Mouse (Mus musculus) forebrain, embryonic 11.5 days (tissue): Measurements from ENCODE around the gene Neurod4. TPM values are rescaled to one million over a fixed set of nuclear protein-coding genes. Genes with fewer than 3 reads are reported as not detected.
"Not testable (repeated sequence)": the region's sequence is repeated elsewhere in the genome, so short reads cannot be mapped to it uniquely, and the experiment has no call there.

Experiments used
- ATAC-seq: fragments of 200-750 bp; cut with Nextera tagmentation; replicated peaks from 2 replicates; pipeline ENCODE4 v1.8.0; 2017; ENCODE audit warnings: moderate TSS enrichment; ENCODE audit not compliant: low FRiP score
- DNase-seq: peaks from one replicate; pipeline ENCODE4 v3.0.0-alpha.2; 2017; ENCODE audit warnings: low spot score
- H3K27ac ChIP-seq: fragments of 300-500 bp; sonication (generic); 2 replicates; pipeline ENCODE4 v1.5.1; 2014; ENCODE audit warnings: low read depth, low read length
- H3K27me3 ChIP-seq: fragments of 300-500 bp; sonication (generic); 2 replicates; pipeline ENCODE4 v1.6.1; 2014; ENCODE audit warnings: mild to moderate bottlenecking, low read length, mixed read lengths; ENCODE audit not compliant: control insufficient read depth, insufficient read depth
- H3K36me3 ChIP-seq: fragments of 300-500 bp; sonication (generic); 2 replicates; pipeline ENCODE4 v1.6.1; 2014; ENCODE audit warnings: mild to moderate bottlenecking, low read length, moderate library complexity, mixed read lengths; ENCODE audit not compliant: control insufficient read depth, insufficient read depth
- H3K4me1 ChIP-seq: fragments of 300-500 bp; sonication (generic); replicated peaks from 2 replicates; pipeline ENCODE4 v1.6.1; 2014; ENCODE audit warnings: low read length, mixed read lengths; ENCODE audit not compliant: control insufficient read depth, insufficient read depth
- H3K4me2 ChIP-seq: fragments of 300-500 bp; sonication (generic); 2 replicates; pipeline ENCODE4 v1.6.1; 2014; ENCODE audit warnings: low read depth, mild to moderate bottlenecking, low read length, moderate library complexity, mixed read lengths; ENCODE audit not compliant: severe bottlenecking
- H3K4me3 ChIP-seq: fragments of 300-500 bp; sonication (generic); 2 replicates; pipeline ENCODE4 v1.5.1; 2014; ENCODE audit warnings: low read depth, low read length
- H3K9ac ChIP-seq: fragments of 300-500 bp; sonication (generic); 2 replicates; pipeline ENCODE4 v1.6.1; 2014; ENCODE audit warnings: low read length
- H3K9me3 ChIP-seq: fragments of 300-500 bp; sonication (generic); 2 replicates; pipeline ENCODE4 v1.6.1; 2016; ENCODE audit warnings: low read length, mixed read lengths; ENCODE audit not compliant: control insufficient read depth
- WGBS: fragments of 180-500 bp; shearing (Covaris S2); extraction: QIAGEN DNeasy Blood & Tissue Kit; methylation state at CpG from one replicate; pipeline ENCODE4 v1.1.7; 2014; 5-methylcytosine and 5-hydroxymethylcytosine counted together
- polyA plus RNA-seq: library from polyadenylated mRNA; unstranded; fragments of >200 nt; fragmentation: Nextera tagmentation; extraction: Ambion mirVana; gene quantifications from 2 replicates; pipeline ENCODE4 v1.2.1, GENCODE M21; 2014

Gene Neurod4
- polyA plus RNA-seq, 1 experiment from 2014 or later, result 6.2 TPM

DNA sequence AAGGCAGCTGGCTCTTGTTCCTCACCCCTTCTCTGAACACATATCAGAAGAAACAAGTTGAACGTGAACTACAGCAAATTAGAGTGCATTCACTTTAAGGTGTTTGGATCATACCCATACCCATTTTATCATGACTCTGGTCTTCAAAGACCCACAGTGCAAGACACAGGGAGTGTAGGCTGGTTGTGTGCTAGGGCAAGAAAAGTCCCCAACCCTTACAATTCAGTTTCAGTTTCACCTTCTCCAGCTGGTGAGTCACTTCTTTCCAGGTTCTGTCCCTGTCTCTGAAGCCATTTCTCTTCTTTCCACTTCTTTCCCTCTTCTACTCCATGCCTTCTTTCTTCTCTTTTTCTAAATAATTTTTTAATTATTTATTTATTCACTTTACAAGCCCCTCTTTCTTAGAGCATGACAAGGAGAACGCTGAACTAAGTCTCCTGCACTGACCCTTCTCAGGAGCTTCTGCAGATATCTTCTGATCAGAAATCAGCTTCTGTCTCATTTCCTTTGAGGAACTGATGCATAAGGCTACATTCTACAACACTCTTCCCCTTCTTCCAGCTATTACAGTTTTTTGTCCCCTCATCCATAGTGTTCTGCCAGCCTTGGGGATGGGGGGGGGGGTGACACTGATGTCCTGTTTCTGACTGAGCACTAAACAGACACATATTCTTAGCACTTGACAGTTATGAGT, 31.6 kb upstream of the Neurod4 start:
- Histone ChIP-seq H3K9ac (no peak overlapping the region), H3K4me2 (no peak overlapping the region), H3K27me3 (no peaks in the 10 kb centered on the region), H3K9me3 (no peaks in the 10 kb centered on the region), H3K27ac (no peak overlapping the region), H3K36me3 (no peaks in the 10 kb centered on the region), H3K4me3 (no peak overlapping the region), H3K4me1 (no peaks in the 10 kb centered on the region)
- 92% methylated on average over 2 of the region's 2 CpGs for WGBS
- no peak for ATAC-seq
- DNase-seq, result no peak

GRCm38 (mm10) chr10:130304138-130304537, 24.1 kb upstream of the Neurod4 start:
- DNase-seq, H3K27me3 ChIP-seq, H3K9ac ChIP-seq, ATAC-seq, H3K27ac ChIP-seq, H3K4me3 ChIP-seq, H3K9me3 ChIP-seq, H3K36me3 ChIP-seq, H3K4me2 ChIP-seq, H3K4me1 ChIP-seq: not testable (repeated sequence)
- 78% methylated on average over 3 of the region's 5 CpGs for WGBS

DNA sequence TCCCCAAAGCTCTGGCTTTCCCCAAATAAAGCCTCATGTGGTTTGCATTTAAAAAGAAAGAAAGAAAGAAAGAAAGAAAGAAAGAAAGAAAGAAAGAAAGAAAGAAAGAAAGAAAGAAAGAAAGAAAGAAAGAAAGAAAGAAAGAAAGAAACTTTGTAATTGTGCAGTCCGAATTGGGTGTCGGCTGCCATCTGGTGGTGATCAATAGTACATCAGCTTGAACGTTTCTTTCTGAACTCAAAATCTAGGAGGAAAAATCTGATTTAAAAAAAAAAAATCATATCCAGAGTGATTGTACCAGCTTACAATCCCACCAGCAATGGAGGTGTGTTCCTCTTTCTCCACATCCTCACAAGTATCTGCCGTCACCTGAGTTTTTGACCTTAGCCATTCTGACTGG, 18.7 kb upstream of the Neurod4 start:
- H3K9ac ChIP-seq, H3K27ac ChIP-seq, H3K36me3 ChIP-seq, H3K4me1 ChIP-seq, H3K4me2 ChIP-seq, H3K9me3 ChIP-seq, H3K27me3 ChIP-seq, DNase-seq, ATAC-seq, H3K4me3 ChIP-seq: not testable (repeated sequence)
- WGBS, result 18% methylated on average over 4 of the region's 4 CpGs

GRCm38 (mm10) chr10:130293741-130294408, 13.8 kb upstream of the Neurod4 start:
- ATAC-seq (peak; percentile 85), DNase-seq (no peak)
- 10% methylated on average over 3 of the region's 3 CpGs for WGBS
- Histone ChIP-seq H3K4me3 (no peak overlapping the region), H3K36me3 (no peaks in the 10 kb centered on the region), H3K4me2 (no peak overlapping the region), H3K27ac (no peak overlapping the region), H3K9ac (no peak overlapping the region), H3K4me1 (no peaks in the 10 kb centered on the region), H3K9me3 (no peaks in the 10 kb centered on the region), H3K27me3 (no peaks in the 10 kb centered on the region)

DNA sequence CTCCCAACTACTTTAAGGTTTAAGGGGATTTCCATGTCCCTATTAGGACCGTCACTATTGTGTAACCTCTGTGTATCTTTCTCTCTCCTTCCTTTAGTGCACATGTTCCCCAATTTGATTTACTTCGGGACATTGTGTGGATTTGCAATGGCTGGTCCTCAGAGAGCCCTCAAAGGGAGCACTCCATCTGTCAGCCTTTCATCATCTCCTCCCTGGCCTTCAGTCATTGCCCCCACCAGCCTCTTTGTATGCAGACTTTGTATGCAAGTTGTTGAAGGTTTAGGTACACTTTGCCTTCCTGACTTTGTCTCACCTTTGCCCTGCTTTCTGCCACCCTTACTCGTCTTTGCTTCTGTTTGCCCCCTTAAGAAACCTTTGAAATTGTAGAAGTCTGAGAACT, 8.0 kb upstream of the Neurod4 start:
- ATAC-seq (no peak), DNase-seq (no peak)
- H3K4me1 ChIP-seq, result no peaks in the 10 kb centered on the region
- no peaks in the 10 kb centered on the region for H3K36me3 ChIP-seq
- no peak overlapping the region for H3K27ac ChIP-seq
- H3K4me3 ChIP-seq, result no peak overlapping the region
- H3K9me3 ChIP-seq, result no peaks in the 10 kb centered on the region
- no peak overlapping the region for H3K9ac ChIP-seq
- H3K4me2 ChIP-seq, result no peak overlapping the region
- no peaks in the 10 kb centered on the region for H3K27me3 ChIP-seq
- 48% methylated on average over 3 of the region's 3 CpGs for WGBS

GRCm38 (mm10) chr10:130287201-130287600, 7.2 kb upstream of the Neurod4 start:
- Histone ChIP-seq H3K9ac (no peak overlapping the region), H3K9me3 (no peaks in the 10 kb centered on the region), H3K4me2 (no peak overlapping the region), H3K27ac (no peak overlapping the region), H3K4me3 (no peak overlapping the region), H3K27me3 (no peaks in the 10 kb centered on the region), H3K36me3 (no peaks in the 10 kb centered on the region), H3K4me1 (no peaks in the 10 kb centered on the region)
- no peak for DNase-seq
- WGBS, result 85% methylated on average over 1 of the region's 1 CpGs
- ATAC-seq, result no peak

- ATAC-seq, result peak; percentile 74
- H3K9ac ChIP-seq, result no peak overlapping the region
- no peak overlapping the region for H3K4me2 ChIP-seq
- no peak overlapping the region for H3K27ac ChIP-seq
- no peak overlapping the region for H3K4me3 ChIP-seq
- 13% methylated on average over 1 of the region's 1 CpGs for WGBS
- H3K27me3 ChIP-seq, result no peaks in the 10 kb centered on the region
- H3K4me1 ChIP-seq, result no peaks in the 10 kb centered on the region
- no peaks in the 10 kb centered on the region for H3K9me3 ChIP-seq
- DNase-seq, result no peak
- H3K36me3 ChIP-seq, result no peaks in the 10 kb centered on the region
These were observed 2.0 kb upstream of the Neurod4 start for GRCm38 (mm10) chr10:130281982-130282449.

DNA sequence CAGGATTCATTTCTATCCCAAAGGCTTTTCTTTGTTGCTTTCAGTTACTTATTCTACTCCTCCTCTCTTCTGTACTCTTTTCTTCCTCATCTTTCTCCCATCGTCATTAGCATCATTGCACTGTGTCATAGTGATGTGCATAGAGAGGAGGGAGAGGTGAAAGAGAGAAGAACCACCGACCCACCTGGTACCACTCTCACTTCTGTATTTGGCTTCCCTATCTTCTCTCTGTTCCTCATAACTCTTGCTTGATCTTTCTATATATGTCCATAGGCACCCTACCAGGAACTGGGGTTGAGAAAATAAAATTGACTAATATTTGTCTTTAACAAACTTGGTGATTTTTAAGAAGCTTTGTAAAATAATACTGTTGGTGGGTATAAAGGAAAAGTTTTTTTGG, 3.5 kb downstream of the Neurod4 start:
- ATAC-seq (no peak), DNase-seq (no peak)
- H3K4me1 ChIP-seq, result no peaks in the 10 kb centered on the region
- no peak overlapping the region for H3K27ac ChIP-seq
- no peak overlapping the region for H3K4me3 ChIP-seq
- no peaks in the 10 kb centered on the region for H3K36me3 ChIP-seq
- no peaks in the 10 kb centered on the region for H3K27me3 ChIP-seq
- H3K9ac ChIP-seq, result no peak overlapping the region
- H3K4me2 ChIP-seq, result no peak overlapping the region
- 83% methylated on average over 2 of the region's 2 CpGs for WGBS
- H3K9me3 ChIP-seq, result no peaks in the 10 kb centered on the region

DNA sequence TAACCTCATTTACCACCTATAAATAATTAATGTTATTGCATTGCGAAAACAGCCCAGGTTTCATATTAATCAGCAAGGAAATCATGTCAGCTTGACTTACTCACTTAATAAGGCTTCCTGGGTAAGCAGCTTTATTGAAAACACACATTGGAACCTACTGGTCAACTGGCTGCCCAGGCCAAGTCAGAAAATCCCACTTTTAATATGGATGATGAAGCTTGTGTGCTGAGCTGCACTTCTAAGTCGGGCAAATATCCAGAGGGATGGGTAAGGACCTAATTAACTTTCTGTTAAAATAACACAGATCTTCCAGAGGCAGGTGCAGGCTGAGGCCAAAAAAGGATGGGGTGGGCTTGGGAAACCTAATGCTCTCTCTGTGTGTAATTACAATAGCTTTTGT, 4.3 kb downstream of the Neurod4 start:
- 57% methylated on average over 2 of the region's 2 CpGs for WGBS
- Histone ChIP-seq H3K27ac (no peak overlapping the region), H3K9ac (no peak overlapping the region), H3K36me3 (no peaks in the 10 kb centered on the region), H3K4me3 (no peak overlapping the region), H3K4me2 (no peak overlapping the region), H3K27me3 (no peaks in the 10 kb centered on the region), H3K9me3 (no peaks in the 10 kb centered on the region), H3K4me1 (no peaks in the 10 kb centered on the region)
- DNase-seq, result no peak
- ATAC-seq, result no peak
